Mouse (Mus musculus) hindbrain, embryonic 11.5 days (tissue): ENCODE measurements around the gene Ube2o. TPM values are rescaled to one million over a fixed set of nuclear protein-coding genes. Genes with fewer than 3 reads are reported as not detected.

ENCODE experiments used
- ATAC-seq: fragments of 200-750 bp; cut with Nextera tagmentation; 2 replicates; pipeline ENCODE4 v1.8.0; 2017; ENCODE audit warnings: mild to moderate bottlenecking, moderate TSS enrichment, moderate library complexity; ENCODE audit not compliant: low FRiP score
- DNase-seq: peaks from one replicate; pipeline ENCODE4 v3.0.0-alpha.2; 2015; ENCODE audit warnings: low spot score
- H3K27ac ChIP-seq: fragments of 300-500 bp; sonication (generic); 2 replicates; pipeline ENCODE4 v1.5.1; 2014; ENCODE audit warnings: mild to moderate bottlenecking, low read depth, low read length
- H3K27me3 ChIP-seq: fragments of 300-500 bp; sonication (generic); 2 replicates; pipeline ENCODE4 v1.6.1; 2014; ENCODE audit warnings: mild to moderate bottlenecking, low read length, moderate library complexity, mixed read lengths; ENCODE audit not compliant: control insufficient read depth, insufficient read depth
- H3K36me3 ChIP-seq: fragments of 300-500 bp; sonication (generic); 2 replicates; pipeline ENCODE4 v1.6.1; 2014; ENCODE audit warnings: mild to moderate bottlenecking, low read length, moderate library complexity, mixed read lengths; ENCODE audit not compliant: control insufficient read depth, insufficient read depth
- H3K4me1 ChIP-seq: fragments of 300-500 bp; sonication (generic); replicated peaks from 2 replicates; pipeline ENCODE4 v1.6.1; 2014; ENCODE audit warnings: low read length, mixed read lengths; ENCODE audit not compliant: control insufficient read depth, insufficient read depth
- H3K4me2 ChIP-seq: fragments of 300-500 bp; sonication (generic); replicated peaks from 2 replicates; pipeline ENCODE4 v1.6.1; 2014; ENCODE audit warnings: mild to moderate bottlenecking, low read depth, low read length
- H3K4me3 ChIP-seq: fragments of 300-500 bp; sonication (generic); 2 replicates; pipeline ENCODE4 v1.5.1; 2014; ENCODE audit warnings: low read depth, low read length
- H3K9ac ChIP-seq: fragments of 300-500 bp; sonication (generic); 2 replicates; pipeline ENCODE4 v1.6.1; 2014; ENCODE audit warnings: low read depth, low read length
- H3K9me3 ChIP-seq: fragments of 300-500 bp; sonication (generic); 2 replicates; pipeline ENCODE4 v1.6.1; 2016; ENCODE audit warnings: low read length; ENCODE audit not compliant: control insufficient read depth
- WGBS: fragments of 180-500 bp; shearing (Covaris S2); extraction: QIAGEN DNeasy Blood & Tissue Kit; methylation state at CpG from one replicate; pipeline ENCODE4 v1.1.7; 2014; 5-methylcytosine and 5-hydroxymethylcytosine counted together
- polyA plus RNA-seq: library from polyadenylated mRNA; unstranded; fragments of >200 nt; fragmentation: Nextera tagmentation; extraction: Ambion mirVana; gene quantifications from 2 replicates; pipeline ENCODE4 v1.2.1, GENCODE M21; 2014

Ube2o gene
- polyA plus RNA-seq, 1 experiment from 2014 or later = 17.5 TPM

DNA sequence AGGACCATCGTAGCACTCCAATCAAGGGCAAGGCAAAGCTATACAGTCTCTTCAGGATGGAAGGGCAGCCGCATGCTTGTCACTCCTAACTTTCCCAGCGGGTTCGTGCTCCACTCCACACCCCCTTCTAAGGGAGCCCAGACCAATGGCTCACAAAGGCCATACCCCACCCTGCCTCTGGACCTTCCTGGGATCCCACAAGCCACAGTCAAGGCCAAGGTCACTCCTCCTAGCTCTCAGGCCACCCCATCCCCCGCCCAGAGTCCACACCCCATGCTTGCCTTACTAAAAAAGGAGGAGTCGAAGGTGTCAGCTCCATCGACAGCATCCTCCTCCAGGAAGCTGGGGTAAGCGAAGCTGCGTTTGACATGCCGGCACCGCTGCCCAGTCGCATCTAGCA, 22.9 kb upstream of the Ube2o start:
- Histone ChIP-seq H3K4me3 (no peak overlapping the region), H3K27me3 (no peaks in the 10 kb centered on the region), H3K9me3 (no peaks in the 10 kb centered on the region), H3K4me1 (no peaks in the 10 kb centered on the region), H3K36me3 (no peaks in the 10 kb centered on the region), H3K4me2 (no peak overlapping the region), H3K27ac (no peak overlapping the region), H3K9ac (no peak overlapping the region)
- DNase-seq = no peak
- 87% methylated on average over 12 of the region's 12 CpGs for WGBS
- no peak for ATAC-seq

DNA sequence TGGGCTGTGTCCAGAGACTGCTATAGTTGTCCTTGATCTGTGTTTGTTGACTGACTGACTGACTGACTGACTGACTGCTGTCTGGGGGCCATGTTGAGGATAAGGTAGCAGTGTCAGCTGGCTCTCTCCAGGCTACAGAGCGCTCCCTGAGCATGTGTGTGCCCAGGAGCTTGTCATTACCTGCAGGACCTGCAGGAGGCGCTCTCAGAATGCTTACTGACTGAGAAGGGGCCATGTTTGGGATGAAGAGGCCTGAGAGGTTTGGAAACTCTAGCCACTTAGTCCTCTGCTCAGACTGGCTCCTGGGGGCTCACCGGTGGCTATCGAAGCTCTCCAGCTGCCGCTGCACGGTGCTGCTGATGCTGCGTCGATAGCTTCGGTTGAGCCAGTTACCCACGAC, 22.1 kb upstream of the Ube2o start:
- no peak overlapping the region for H3K4me3 ChIP-seq
- no peaks in the 10 kb centered on the region for H3K27me3 ChIP-seq
- no peak for DNase-seq
- no peaks in the 10 kb centered on the region for H3K9me3 ChIP-seq
- H3K4me1 ChIP-seq = no peaks in the 10 kb centered on the region
- no peak overlapping the region for H3K9ac ChIP-seq
- WGBS = 76% methylated on average over 10 of the region's 10 CpGs
- H3K4me2 ChIP-seq = no peak overlapping the region
- no peak overlapping the region for H3K27ac ChIP-seq
- H3K36me3 ChIP-seq = no peaks in the 10 kb centered on the region
- no peak for ATAC-seq

DNA sequence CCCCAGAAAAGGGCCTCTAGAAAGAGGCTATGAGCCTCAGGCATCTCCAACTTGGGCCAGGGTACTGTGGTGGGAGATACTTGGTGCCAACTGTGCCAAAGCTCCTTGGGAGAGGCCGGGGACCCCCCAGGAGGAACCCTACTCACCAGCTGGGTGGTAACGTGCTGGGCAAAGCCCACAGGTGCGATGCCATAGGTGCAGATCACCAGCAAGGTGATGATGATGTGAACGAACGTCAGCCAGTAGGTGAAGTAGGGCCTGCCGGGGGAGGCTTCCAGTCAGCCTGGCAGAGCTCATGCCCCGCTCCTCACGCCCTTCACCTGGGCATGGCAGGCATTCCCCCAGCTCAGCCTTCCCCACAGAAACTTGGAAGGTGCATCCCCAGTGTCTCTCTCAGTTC, 20.8 kb upstream of the Ube2o start:
- 81% methylated on average over 8 of the region's 8 CpGs for WGBS
- DNase-seq (no peak), ATAC-seq (no peak)
- Histone ChIP-seq H3K27ac (no peak overlapping the region), H3K4me1 (no peaks in the 10 kb centered on the region), H3K36me3 (no peaks in the 10 kb centered on the region), H3K27me3 (no peaks in the 10 kb centered on the region), H3K9ac (no peak overlapping the region), H3K4me2 (no peak overlapping the region), H3K4me3 (no peak overlapping the region), H3K9me3 (no peaks in the 10 kb centered on the region)

DNA sequence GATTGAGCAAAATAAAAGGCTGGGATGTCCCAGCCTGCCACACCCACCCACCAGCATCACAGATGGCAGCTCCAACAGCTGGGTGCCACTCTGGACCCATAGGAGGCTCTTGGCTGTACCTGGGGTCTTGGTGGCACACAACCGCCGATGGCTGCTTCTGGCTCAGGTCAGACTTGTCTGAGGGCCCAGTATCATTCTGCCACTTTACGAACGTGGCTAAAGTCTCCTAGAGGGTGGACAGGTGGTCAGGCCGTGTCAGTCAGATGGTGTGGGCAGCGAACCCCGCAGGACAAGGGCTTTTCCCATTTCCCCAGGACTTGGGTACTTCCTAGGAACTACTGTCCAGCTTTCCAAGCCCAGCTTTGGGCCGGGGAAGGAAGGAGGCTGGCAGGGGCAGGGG, 19.9 kb upstream of the Ube2o start:
- Histone ChIP-seq H3K36me3 (no peaks in the 10 kb centered on the region), H3K27me3 (no peaks in the 10 kb centered on the region), H3K9me3 (no peaks in the 10 kb centered on the region), H3K27ac (no peak overlapping the region), H3K9ac (no peak overlapping the region), H3K4me1 (no peaks in the 10 kb centered on the region), H3K4me2 (no peak overlapping the region), H3K4me3 (no peak overlapping the region)
- DNase-seq (no peak), ATAC-seq (no peak)
- WGBS = 88% methylated on average over 8 of the region's 8 CpGs

DNA sequence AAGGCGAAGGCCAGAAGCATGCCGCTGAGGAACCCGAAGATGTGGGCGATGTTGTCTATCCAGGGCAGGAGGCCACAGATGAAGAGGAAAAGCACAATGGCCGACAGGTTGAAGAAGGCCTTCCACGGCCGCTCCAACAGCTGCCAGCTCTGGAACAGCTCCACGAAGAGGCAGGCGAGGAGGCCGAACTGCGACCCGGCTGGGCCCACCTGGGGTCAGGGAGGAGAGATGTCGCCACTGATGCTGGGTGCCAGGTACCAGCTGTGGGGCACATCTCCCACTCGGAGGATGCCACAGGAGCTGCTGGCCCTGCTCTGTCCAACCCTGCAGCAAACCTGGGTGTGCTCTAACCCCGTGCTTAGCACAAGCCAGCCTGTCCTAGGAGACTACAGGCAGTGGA, 18.0 kb upstream of the Ube2o start:
- no peaks in the 10 kb centered on the region for H3K27me3 ChIP-seq
- WGBS = 95% methylated on average over 15 of the region's 15 CpGs

DNA sequence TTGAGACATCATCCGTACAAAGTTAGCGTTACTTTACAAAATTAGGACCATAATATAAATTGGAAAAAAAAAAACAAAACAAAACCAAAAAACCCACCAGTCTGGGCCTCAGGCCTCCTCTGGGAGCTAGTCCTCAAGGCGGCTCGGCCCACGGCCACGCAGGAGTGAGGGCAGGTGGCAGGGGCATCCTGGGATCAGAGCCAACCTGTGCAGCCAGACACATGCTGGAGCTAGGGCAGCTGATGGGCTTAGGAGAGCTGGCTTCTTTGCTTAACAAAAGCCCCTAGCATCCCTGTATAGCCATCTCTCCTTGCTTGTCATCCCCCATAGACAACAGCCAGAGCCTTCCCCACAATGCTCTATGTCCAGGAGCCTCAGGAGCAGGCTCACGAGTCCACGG, 16.9 kb upstream of the Ube2o start:
- Histone ChIP-seq H3K4me2 (no peak overlapping the region), H3K4me3 (no peak overlapping the region), H3K9me3 (no peaks in the 10 kb centered on the region), H3K36me3 (no peaks in the 10 kb centered on the region), H3K9ac (no peak overlapping the region), H3K27ac (no peak overlapping the region), H3K4me1 (no peaks in the 10 kb centered on the region), H3K27me3 (no peaks in the 10 kb centered on the region)
- ATAC-seq (no peak), DNase-seq (no peak)
- 91% methylated on average over 8 of the region's 8 CpGs for WGBS

More for the DNA sequence above, 18.0 kb upstream of the Ube2o start:
- H3K4me2 ChIP-seq = no peak overlapping the region
- H3K9me3 ChIP-seq = no peaks in the 10 kb centered on the region
- H3K9ac ChIP-seq = no peak overlapping the region
- ATAC-seq = no peak
- H3K27ac ChIP-seq = no peak overlapping the region
- H3K4me1 ChIP-seq = no peaks in the 10 kb centered on the region
- DNase-seq = no peak
- H3K36me3 ChIP-seq = no peaks in the 10 kb centered on the region
- no peak overlapping the region for H3K4me3 ChIP-seq

DNA sequence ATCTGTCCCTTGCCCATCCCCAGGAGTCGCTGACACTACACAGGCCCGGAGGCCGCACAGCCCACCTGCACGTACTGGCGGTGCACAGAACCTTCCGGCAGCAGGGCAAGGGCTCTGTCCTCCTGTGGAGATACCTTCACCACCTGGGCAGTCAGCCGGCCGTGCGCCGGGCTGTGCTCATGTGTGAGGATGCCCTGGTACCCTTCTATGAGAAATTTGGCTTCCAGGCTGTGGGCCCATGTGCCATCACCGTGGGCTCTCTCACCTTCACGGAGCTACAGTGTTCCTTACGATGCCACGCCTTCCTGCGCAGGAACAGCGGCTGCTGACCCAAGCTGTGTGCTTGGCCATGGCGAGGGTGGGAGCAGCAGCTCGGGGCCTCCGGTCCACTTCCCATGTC, 15.5 kb upstream of the Ube2o start:
- Histone ChIP-seq H3K9me3 (no peaks in the 10 kb centered on the region), H3K27ac (no peak overlapping the region), H3K27me3 (no peaks in the 10 kb centered on the region), H3K4me3 (no peak overlapping the region), H3K9ac (no peak overlapping the region), H3K4me2 (no peak overlapping the region), H3K4me1 (no peaks in the 10 kb centered on the region), H3K36me3 (no peaks in the 10 kb centered on the region)
- WGBS = 88% methylated on average over 19 of the region's 19 CpGs
- ATAC-seq = no peak
- no peak for DNase-seq

DNA sequence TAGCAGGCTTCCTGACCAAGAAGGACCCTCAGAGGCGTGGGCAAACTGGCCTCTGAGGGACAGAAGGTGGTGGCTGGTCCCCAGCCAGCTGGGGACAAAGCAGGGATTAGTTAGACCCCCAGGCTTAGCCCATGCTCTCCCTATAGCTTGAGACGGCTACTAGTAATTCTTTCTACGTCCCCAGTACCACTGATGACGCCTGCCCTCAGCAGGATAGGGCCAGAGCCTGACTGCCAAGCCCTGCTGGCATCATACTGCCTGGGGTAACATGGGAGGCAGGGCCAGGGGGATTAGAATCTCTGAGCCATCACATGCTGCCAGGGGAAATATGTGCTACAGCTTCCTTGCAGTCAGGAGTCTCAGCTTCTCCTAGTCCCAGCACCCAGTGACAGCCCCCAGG, 12.1 kb upstream of the Ube2o start:
- no peaks in the 10 kb centered on the region for H3K27me3 ChIP-seq
- DNase-seq = no peak
- H3K27ac ChIP-seq = no peak overlapping the region
- no peak overlapping the region for H3K4me3 ChIP-seq
- ATAC-seq = no peak
- no peaks in the 10 kb centered on the region for H3K36me3 ChIP-seq
- H3K4me2 ChIP-seq = no peak overlapping the region
- no peak overlapping the region for H3K9ac ChIP-seq
- H3K4me1 ChIP-seq = 0 out of 2 replicates have a peak, but pooled peaks cover 2% of the 10 kb centered on the region
- WGBS = 72% methylated on average over 4 of the region's 4 CpGs
- H3K9me3 ChIP-seq = no peaks in the 10 kb centered on the region

DNA sequence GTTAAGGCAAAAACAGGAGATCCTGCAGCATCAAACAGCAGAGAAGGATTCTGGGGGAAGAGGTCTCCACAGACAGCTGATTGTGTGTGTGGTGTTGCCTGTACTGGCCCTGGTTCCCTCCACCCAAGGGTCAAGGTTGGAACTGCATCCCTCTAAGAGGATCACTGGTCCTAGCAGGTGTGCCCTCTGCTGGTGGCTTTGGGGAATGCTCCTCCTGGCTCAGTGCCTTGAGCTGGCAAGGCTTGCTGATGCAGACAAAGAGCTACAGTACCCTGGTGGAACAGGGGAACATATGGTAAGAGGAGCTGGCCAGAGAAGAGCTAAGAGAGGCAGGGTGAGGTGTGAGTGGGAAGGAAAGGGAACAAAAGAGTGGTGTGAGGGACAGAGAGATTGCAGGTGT, 11.2 kb upstream of the Ube2o start:
- ATAC-seq (peak; percentile 65), DNase-seq (peak; percentile 98)
- H3K4me2 ChIP-seq = no peak overlapping the region
- 0 out of 2 replicates have a peak, but pooled peaks cover 2% of the 10 kb centered on the region for H3K4me1 ChIP-seq
- H3K27me3 ChIP-seq = no peaks in the 10 kb centered on the region
- no peaks in the 10 kb centered on the region for H3K36me3 ChIP-seq
- H3K9ac ChIP-seq = no peak overlapping the region
- H3K9me3 ChIP-seq = no peaks in the 10 kb centered on the region
- no peak overlapping the region for H3K4me3 ChIP-seq
- no peak overlapping the region for H3K27ac ChIP-seq
